ENCODE assay signal across 10 mouse cellular contexts in the genomic region with DNA sequence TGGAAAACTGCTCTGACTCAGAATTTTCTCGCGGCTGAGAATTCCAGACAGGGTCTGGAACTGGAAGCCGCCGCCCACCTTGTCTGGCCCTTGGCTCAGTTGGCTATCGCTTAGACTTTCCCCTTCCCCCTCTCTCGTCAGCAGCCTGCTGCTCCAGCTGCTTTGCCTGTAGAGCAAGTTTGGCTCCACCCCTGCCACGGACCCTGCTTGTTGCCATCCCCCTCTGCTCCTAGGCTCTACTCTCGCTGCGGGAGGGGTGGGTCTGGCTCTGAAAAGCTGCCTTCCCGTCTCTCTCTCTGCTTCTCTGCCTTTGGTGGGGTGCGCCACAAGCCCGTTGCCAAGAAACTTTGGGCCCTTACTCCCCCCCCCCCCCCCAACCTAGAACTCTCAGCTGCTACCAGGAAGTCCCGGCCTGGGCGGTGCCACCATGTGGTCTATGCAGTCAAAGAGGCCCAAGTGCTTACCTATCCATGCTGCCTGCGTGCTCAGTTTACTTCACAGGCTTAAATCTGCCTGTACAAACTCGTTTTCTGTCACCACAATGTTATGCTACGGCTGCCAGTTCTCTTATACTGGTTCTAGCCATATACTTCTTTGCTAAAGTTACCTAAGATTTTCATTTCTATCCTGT. TPM values are rescaled to one million over a fixed set of nuclear protein-coding genes. Genes with fewer than 3 reads are reported as not detected.
DNase-seq lines count a peak whose midpoint lies in the region; ATAC-seq and TF ChIP-seq lines count a peak whose summit lies in the region.
"Had no signal": no experiment of that assay in that cellular context is flagged by ENCODE, and none has a peak within 500 bp of the region (broad histone marks: within the 10 kb centered on the region; RNA-seq: fewer than 3 reads in every experiment).

No protein-coding gene starts in this region.

- peak overlapping the region; percentile 69 for H3K4me2 ChIP-seq in heart, embryonic 12.5 days
- H3K4me2 ChIP-seq in kidney, embryonic 14.5 days (replicated peaks; ENCODE audit: low read depth, low read length): peak overlapping the region; percentile 51
- H3K4me2 ChIP-seq in lung, postnatal 0 days (replicated peaks; ENCODE audit: low read depth, low read length): peak overlapping the region; percentile 52
- peak overlapping the region; percentile 40 for H3K4me2 ChIP-seq in stomach, embryonic 14.5 days (replicated peaks; ENCODE audit: low read depth, low read length)

- peak overlapping the region; percentile 42; the same call in 1 of the 2 replicates for H3K9ac ChIP-seq in heart, embryonic 12.5 days
- H3K9ac ChIP-seq in kidney, embryonic 14.5 days (ENCODE audit: low read depth, low read length): peak overlapping the region; percentile 34; the same call in 1 of the 2 replicates
- 0 out of 2 replicates have a peak overlapping the region, but pooled peaks have one; percentile 8 for H3K9ac ChIP-seq in lung, postnatal 0 days (replicated peaks; ENCODE audit: low read depth)
- no peak overlapping the region for H3K9ac ChIP-seq in stomach, embryonic 14.5 days (replicated peaks; ENCODE audit: low read depth, low read length)

- DNase-seq in gastrocnemius, postnatal 10 days: peak; percentile 16
- DNase-seq in gastrocnemius, adult 18-20 months (ENCODE audit: low spot score): no peak
- peak; percentile 52 for DNase-seq in lung, postnatal 0 days (ENCODE audit: low spot score)
- DNase-seq in left cerebral cortex, adult 11 months (ENCODE audit: low spot score): no peak
- no peak for DNase-seq in layer of hippocampus, adult 11-12 months (ENCODE audit: low spot score)

- no peak for TF ChIP-seq EP300 in lung, postnatal 0 days (IDR thresholded peaks at IDR 0.05)

- H3K9me3 ChIP-seq in heart, embryonic 12.5 days (replicated peaks): no peaks in the 10 kb centered on the region
- no peaks in the 10 kb centered on the region for H3K9me3 ChIP-seq in kidney, embryonic 14.5 days (ENCODE audit: control insufficient read depth, low read length)
- no peaks in the 10 kb centered on the region for H3K9me3 ChIP-seq in lung, postnatal 0 days (ENCODE audit: low read length)
- no peaks in the 10 kb centered on the region for H3K9me3 ChIP-seq in stomach, embryonic 14.5 days (ENCODE audit: control insufficient read depth, low read depth, low read length)

- H3K27me3 ChIP-seq in heart, embryonic 12.5 days (replicated peaks): no peaks in the 10 kb centered on the region
- H3K27me3 ChIP-seq in kidney, embryonic 14.5 days (ENCODE audit: control insufficient read depth, insufficient read depth, low read length): no peaks in the 10 kb centered on the region
- no peaks in the 10 kb centered on the region for H3K27me3 ChIP-seq in lung, postnatal 0 days (replicated peaks; ENCODE audit: insufficient read depth, low read length)
- no peaks in the 10 kb centered on the region for H3K27me3 ChIP-seq in stomach, embryonic 14.5 days (ENCODE audit: control insufficient read depth, insufficient read depth, low read length)

- ATAC-seq in heart, embryonic 12.5 days (ENCODE audit: insufficient number of reproducible peaks, low FRiP score): peak; percentile 83
- peak; percentile 97 for ATAC-seq in kidney, embryonic 14.5 days (ENCODE audit: low FRiP score, low TSS enrichment)
- ATAC-seq in lung, postnatal 0 days: peak; percentile 77
- peak; percentile 93 for ATAC-seq in stomach, embryonic 14.5 days (ENCODE audit: insufficient number of reproducible peaks, insufficient read depth, low FRiP score, low read depth)

- H3K27ac ChIP-seq in heart, embryonic 12.5 days (ENCODE audit: poor library complexity, severe bottlenecking): peak overlapping the region; percentile 39
- H3K27ac ChIP-seq in kidney, embryonic 14.5 days (ENCODE audit: low read depth, low read length): peak overlapping the region; percentile 24; the same call in 1 of the 2 replicates
- H3K27ac ChIP-seq in lung, postnatal 0 days (ENCODE audit: low read length): no peak overlapping the region
- H3K27ac ChIP-seq in stomach, embryonic 14.5 days (ENCODE audit: low read length): peak overlapping the region; percentile 62

- peak overlapping the region; percentile 50 for H3K4me3 ChIP-seq in heart, embryonic 12.5 days
- peak overlapping the region; percentile 34 for H3K4me3 ChIP-seq in kidney, embryonic 14.5 days (ENCODE audit: low read length)
- peak overlapping the region; percentile 31 for H3K4me3 ChIP-seq in lung, postnatal 0 days (ENCODE audit: low read depth, low read length)
- H3K4me3 ChIP-seq in stomach, embryonic 14.5 days (ENCODE audit: low read depth, low read length): peak overlapping the region; percentile 25

- H3K36me3 ChIP-seq in heart, embryonic 12.5 days: no peaks in the 10 kb centered on the region
- no peaks in the 10 kb centered on the region for H3K36me3 ChIP-seq in kidney, embryonic 14.5 days (ENCODE audit: control insufficient read depth, insufficient read depth, low read length)
- no peaks in the 10 kb centered on the region for H3K36me3 ChIP-seq in lung, postnatal 0 days (ENCODE audit: insufficient read depth, low read length)
- H3K36me3 ChIP-seq in stomach, embryonic 14.5 days (ENCODE audit: control insufficient read depth, insufficient read depth, low read length): no peaks in the 10 kb centered on the region

- 8% methylated on average over 17 of the region's 17 CpGs for WGBS in heart, embryonic 12.5 days
- WGBS in kidney, embryonic 14.5 days: 6% methylated on average over 17 of the region's 17 CpGs
- WGBS in lung, postnatal 0 days: 6% methylated on average over 17 of the region's 17 CpGs
- WGBS in stomach, embryonic 14.5 days: 3% methylated on average over 17 of the region's 17 CpGs

- peaks cover 8% of the 10 kb centered on the region; the same call in 1 of the 2 replicates for H3K4me1 ChIP-seq in heart, embryonic 12.5 days (replicated peaks)
- H3K4me1 ChIP-seq in kidney, embryonic 14.5 days (ENCODE audit: control insufficient read depth, insufficient read depth, low read length): no peaks in the 10 kb centered on the region
- no peaks in the 10 kb centered on the region for H3K4me1 ChIP-seq in lung, postnatal 0 days (ENCODE audit: insufficient read depth, low read depth, low read length)
- no peaks in the 10 kb centered on the region for H3K4me1 ChIP-seq in stomach, embryonic 14.5 days (ENCODE audit: control insufficient read depth, insufficient read depth, low read length)

- TF ChIP-seq CTCF in lung, postnatal 0 days (IDR thresholded peaks at IDR 0.05): no peak

RNA-seq across cellular contexts. Expression of a gene that starts 3.7 kb away (rescaled TPM):
- not detected for total RNA-seq in gastrocnemius, postnatal 10 days (2021)
- under 1 TPM in 1 of 2 experiments, not detected in 1; 0.12 TPM for total RNA-seq in gastrocnemius, adult 18-20 months (2021)
- polyA plus RNA-seq in heart, embryonic 12.5 days (2016; fragmentation: Nextera tagmentation; extraction: Ambion mirVana): 0.06 and 0.12 TPM in 2 replicates
- polyA plus RNA-seq in kidney, embryonic 14.5 days (2014; fragmentation: Nextera tagmentation; extraction: Ambion mirVana): 0.11 and 0.39 TPM in 2 replicates
- 0.08 and 0.14 TPM in 2 replicates for polyA plus RNA-seq in lung, postnatal 0 days (2015; fragmentation: Nextera tagmentation; extraction: Ambion mirVana)
- polyA plus RNA-seq in stomach, embryonic 14.5 days (2014; fragmentation: Nextera tagmentation; extraction: Ambion mirVana): 0.13 and 0.31 TPM in 2 replicates
- total RNA-seq: left cerebral cortex, postnatal 10 days; MEL had no signal

RNA-seq across cellular contexts. Expression of a gene that starts 26.8 kb away (rescaled TPM):
- total RNA-seq in gastrocnemius, postnatal 10 days (2021): not detected
- total RNA-seq in gastrocnemius, adult 18-20 months (2021): not detected
- polyA plus RNA-seq in heart, embryonic 12.5 days (2016; fragmentation: Nextera tagmentation; extraction: Ambion mirVana): not detected in 2 replicates
- polyA plus RNA-seq in kidney, embryonic 14.5 days (2014; fragmentation: Nextera tagmentation; extraction: Ambion mirVana): not detected in 2 replicates
- not detected in 2 replicates for polyA plus RNA-seq in lung, postnatal 0 days (2015; fragmentation: Nextera tagmentation; extraction: Ambion mirVana)
- polyA plus RNA-seq in stomach, embryonic 14.5 days (2014; fragmentation: Nextera tagmentation; extraction: Ambion mirVana): not detected in 2 replicates
- total RNA-seq: left cerebral cortex, postnatal 10 days; MEL had no signal

RNA-seq across cellular contexts. Expression of a gene that starts 34.0 kb away (rescaled TPM):
- not detected for total RNA-seq in gastrocnemius, postnatal 10 days (2021)
- total RNA-seq in gastrocnemius, adult 18-20 months (2021): not detected
- polyA plus RNA-seq in heart, embryonic 12.5 days (2016; fragmentation: Nextera tagmentation; extraction: Ambion mirVana): not detected in 2 replicates
- not detected in 2 replicates for polyA plus RNA-seq in kidney, embryonic 14.5 days (2014; fragmentation: Nextera tagmentation; extraction: Ambion mirVana)
- not detected in 2 replicates for polyA plus RNA-seq in lung, postnatal 0 days (2015; fragmentation: Nextera tagmentation; extraction: Ambion mirVana)
- polyA plus RNA-seq in stomach, embryonic 14.5 days (2014; fragmentation: Nextera tagmentation; extraction: Ambion mirVana): not detected in 2 replicates
- total RNA-seq: left cerebral cortex, postnatal 10 days; MEL had no signal

RNA-seq across cellular contexts. Expression of a gene that starts 46.8 kb away (rescaled TPM):
- total RNA-seq in gastrocnemius, postnatal 10 days (2021): not detected
- total RNA-seq in gastrocnemius, adult 18-20 months (2021): not detected
- not detected in 2 replicates for polyA plus RNA-seq in heart, embryonic 12.5 days (2016; fragmentation: Nextera tagmentation; extraction: Ambion mirVana)
- polyA plus RNA-seq in kidney, embryonic 14.5 days (2014; fragmentation: Nextera tagmentation; extraction: Ambion mirVana): not detected in 2 replicates
- not detected in 2 replicates for polyA plus RNA-seq in lung, postnatal 0 days (2015; fragmentation: Nextera tagmentation; extraction: Ambion mirVana)
- not detected in 2 replicates for polyA plus RNA-seq in stomach, embryonic 14.5 days (2014; fragmentation: Nextera tagmentation; extraction: Ambion mirVana)
- total RNA-seq: left cerebral cortex, postnatal 10 days; MEL had no signal

RNA-seq across cellular contexts. Expression of a gene that starts 48.5 kb away (rescaled TPM):
- total RNA-seq in gastrocnemius, postnatal 10 days (2021): not detected
- not detected for total RNA-seq in gastrocnemius, adult 18-20 months (2021)
- polyA plus RNA-seq in heart, embryonic 12.5 days (2016; fragmentation: Nextera tagmentation; extraction: Ambion mirVana): not detected in 2 replicates
- polyA plus RNA-seq in kidney, embryonic 14.5 days (2014; fragmentation: Nextera tagmentation; extraction: Ambion mirVana): not detected in 2 replicates
- polyA plus RNA-seq in lung, postnatal 0 days (2015; fragmentation: Nextera tagmentation; extraction: Ambion mirVana): not detected in 2 replicates
- polyA plus RNA-seq in stomach, embryonic 14.5 days (2014; fragmentation: Nextera tagmentation; extraction: Ambion mirVana): not detected in 2 replicates
- total RNA-seq: left cerebral cortex, postnatal 10 days; MEL had no signal

Comparison
In these comparisons a context has a peak if more than half of its experiments do, and no peak if none do; other contexts are left out.
1. DNase-seq: peak in gastrocnemius, postnatal 10 days (single experiment) and lung, postnatal 0 days (single experiment); none in gastrocnemius, adult 18-20 months (single experiment), left cerebral cortex, adult 11 months (single experiment) and layer of hippocampus, adult 11-12 months (single experiment).
2. Peak in every context shown above with its lines, with median percentiles within 50 percentile points of each other: ATAC-seq, H3K4me2 ChIP-seq and H3K4me3 ChIP-seq.